Mouse (Mus musculus): Measurements from ENCODE around the gene Acox3.

GRCm38 (mm10) chr5:35583221-35583783 lies 462 bp downstream of the Acox3 start:
- TF ChIP-seq POLR2A (IDR thresholded peaks at IDR 0.05; ENCODE audit: control insufficient read depth, extremely low read depth, insufficient read depth, low read length, poor library complexity): no peak
- TF ChIP-seq CTCF (IDR thresholded peaks at IDR 0.05; ENCODE audit: borderline replicate concordance, control insufficient read depth, extremely low read depth, insufficient read depth, low read length, poor library complexity): no peak
